Mouse (Mus musculus) CD4-positive naive resting alpha-beta T cell, adult 76 days (primary cell): ENCODE data around the gene Shisa9. TPM values are rescaled to one million over a fixed set of nuclear protein-coding genes. Genes with fewer than 3 reads are reported as not detected.

Source experiments
- total RNA-seq: library from RNA; stranded (reverse); gene quantifications from one replicate; pipeline ENCODE4 v1.2.4, GENCODE M21; 2023

Shisa9 gene
- not detected for total RNA-seq

DNA sequence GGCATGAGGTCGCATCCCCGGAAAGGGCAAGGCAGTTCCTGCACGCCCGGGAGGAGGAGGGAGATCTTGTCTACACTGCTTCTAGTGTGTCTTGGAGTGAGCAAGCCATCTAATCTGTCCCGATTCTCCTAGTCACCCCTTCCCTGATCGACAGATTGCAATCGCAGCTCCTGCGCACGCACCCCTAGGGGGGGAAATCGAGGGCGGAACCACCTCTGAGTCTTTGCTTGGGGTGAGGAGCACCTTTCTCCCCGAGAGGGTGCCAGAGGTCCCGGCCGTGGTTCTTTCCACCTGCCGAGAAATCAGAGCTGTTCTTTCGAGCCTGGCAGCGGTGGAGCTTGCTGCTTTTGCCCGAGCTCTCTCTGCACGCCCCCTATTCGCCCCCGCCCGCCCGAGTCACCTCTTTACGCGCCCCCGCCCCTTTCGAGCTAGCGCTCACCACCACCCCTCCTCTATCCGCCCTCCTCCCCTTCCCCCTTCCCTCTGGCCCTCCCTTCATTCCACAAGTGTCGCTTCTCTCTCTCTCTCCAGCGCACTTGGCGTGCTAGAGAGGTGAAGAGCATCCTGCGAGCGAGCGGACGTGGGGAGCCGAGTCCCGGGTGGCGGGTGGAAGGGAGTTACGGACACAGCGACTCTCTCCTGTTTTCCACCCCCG, at the start of gene Shisa9:
Shisa9 (plus strand) TSS at position 498 of the 655 bp plus-strand sequence.

Other genes starting within 250 kb of the Shisa9 start
- 8.6 TPM for gene Cpped1, start 74.7 kb upstream of the Shisa9 start, total RNA-seq